Mouse (Mus musculus) yolk sac, embryonic 10.5 days (tissue): ENCODE data around the gene Hoxd12.

Source experiments
- DNase-seq: peaks from one replicate; pipeline ENCODE4 v3.0.0-alpha.2; 2017; ENCODE audit warnings: low spot score

The Hoxd12 gene

GRCm38 (mm10) chr2:74709465-74710419 is 34.9 kb downstream of the Hoxd12 start:
- no peak for DNase-seq

GRCm38 (mm10) chr2:74710929-74711543 is 36.2 kb downstream of the Hoxd12 start:
- no peak for DNase-seq

GRCm38 (mm10) chr2:74711721-74712621 is 37.2 kb downstream of the Hoxd12 start, which contains the start of the genes Hoxd3 and Hoxd4:
Gene Hoxd3, plus strand, starts transcription at chr2:74711927.
Gene Hoxd4, plus strand, starts transcription at chr2:74711929.
- DNase-seq, result no peak

- no peak for DNase-seq
Observed at GRCm38 (mm10) chr2:74713239-74714150, 38.7 kb downstream of the Hoxd12 start.

GRCm38 (mm10) chr2:74714156-74714789 is 39.5 kb downstream of the Hoxd12 start:
- DNase-seq, result no peak

GRCm38 (mm10) chr2:74714881-74715280 is 40.1 kb downstream of the Hoxd12 start:
- no peak for DNase-seq

GRCm38 (mm10) chr2:74715504-74716241 is 40.9 kb downstream of the Hoxd12 start:
- peak; percentile 83 for DNase-seq

- no peak for DNase-seq
Observed at GRCm38 (mm10) chr2:74720384-74720783, 45.6 kb downstream of the Hoxd12 start.

- DNase-seq, result no peak
Observed at GRCm38 (mm10) chr2:74720955-74721491, 46.2 kb downstream of the Hoxd12 start.

- no peak for DNase-seq
Observed at GRCm38 (mm10) chr2:74721882-74722281, 47.1 kb downstream of the Hoxd12 start.

- DNase-seq, result no peak
Observed at GRCm38 (mm10) chr2:74722949-74723348, 48.1 kb downstream of the Hoxd12 start.

GRCm38 (mm10) chr2:74724244-74725015 is 49.6 kb downstream of the Hoxd12 start:
- no peak for DNase-seq

GRCm38 (mm10) chr2:74725171-74725570 is 50.4 kb downstream of the Hoxd12 start:
- DNase-seq, result no peak

- no peak for DNase-seq
Observed at GRCm38 (mm10) chr2:74726551-74726950, 51.7 kb downstream of the Hoxd12 start, which contains the start of gene Gm28230. Gene Gm28230, plus strand, starts transcription at chr2:74726728.

- DNase-seq, result no peak
Observed at GRCm38 (mm10) chr2:74726973-74727639, 52.3 kb downstream of the Hoxd12 start.
